Mouse (Mus musculus) heart, postnatal 0 days (tissue): ENCODE results near the gene Catsper2.

Experiments
- CTCF ChIP-seq: IDR thresholded peaks from 2 replicates; pipeline ENCODE4 v1.5.1; 2016; ENCODE audit warnings: antibody characterized with exemption, control low read depth, low read depth
- EP300 ChIP-seq: IDR thresholded peaks from 2 replicates; pipeline ENCODE4 v1.6.1; 2016; ENCODE audit warnings: antibody characterized with exemption, low read depth

DNA sequence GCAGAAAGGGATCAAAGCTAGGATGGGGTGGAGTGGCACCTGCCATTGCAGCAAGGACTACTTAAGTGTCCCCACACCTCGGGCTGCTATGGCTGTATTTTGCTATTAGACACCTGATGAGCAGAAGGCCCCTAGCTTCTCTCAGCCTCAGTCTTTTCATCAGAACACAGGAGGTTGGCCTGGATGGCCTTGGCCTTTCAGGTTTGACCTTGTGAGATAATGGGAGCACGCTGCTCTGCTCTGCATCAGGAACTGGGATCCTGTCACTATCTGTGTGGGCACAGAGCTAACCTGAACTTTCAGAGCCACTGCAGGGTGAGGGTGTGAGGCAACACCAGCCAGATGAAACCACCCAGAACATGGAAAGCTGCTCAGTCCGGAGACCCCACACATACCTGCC, 41.3 kb downstream of the Catsper2 start:
- TF ChIP-seq CTCF (no peak), EP300 (no peak)
